Mouse (Mus musculus): ENCODE data around the gene Tent4b. TPM values are rescaled to one million over a fixed set of nuclear protein-coding genes. Genes with fewer than 3 reads are reported as not detected.
"Not testable (repeated sequence)": the region's sequence is repeated elsewhere in the genome, so short reads cannot be mapped to it uniquely, and the experiment has no call there.

Tent4b gene
- polyA plus RNA-seq (2012; rRNA removed), result 17.6 and 18.9 TPM in 2 replicates

DNA sequence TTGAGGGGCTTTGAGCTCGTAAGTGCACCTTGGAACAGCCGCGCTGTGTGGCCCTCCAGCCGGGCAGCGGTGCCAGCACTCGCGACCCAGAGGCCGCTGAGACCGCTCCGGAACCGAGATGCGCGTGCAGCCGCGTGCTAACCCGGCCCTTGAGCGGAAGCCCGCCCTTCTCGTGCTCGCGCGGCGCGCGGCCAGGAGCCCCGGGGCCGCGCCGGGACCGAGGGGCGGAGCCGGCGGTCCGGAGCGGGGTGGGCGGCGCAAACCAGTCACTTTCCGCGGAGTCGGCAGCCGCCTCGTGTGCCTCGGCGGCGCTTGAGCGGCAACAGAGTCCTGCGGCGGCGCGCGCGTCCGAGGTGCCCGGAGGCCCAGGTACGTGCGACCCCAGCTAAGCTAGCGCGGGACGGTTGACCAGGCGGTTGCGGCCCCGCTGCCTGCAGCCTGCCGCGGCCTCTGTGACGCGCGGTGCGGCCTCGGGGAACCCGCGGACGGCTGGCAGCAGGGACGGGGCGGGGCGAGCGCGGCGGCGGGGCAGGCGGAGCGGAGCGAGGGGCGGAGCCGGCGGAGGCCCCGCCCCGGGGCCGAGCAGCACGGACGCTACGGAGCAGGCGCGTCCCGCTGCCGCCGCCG is at the start of gene Tent4b:
Gene Tent4b, plus strand, starts transcription at position 269 of the 627 bp plus-strand sequence.
- DNase-seq (ENCODE audit: low spot score), result peak; percentile 94

GRCm38 (mm10) chr8:88150910-88151371 is 48.1 kb upstream of the Tent4b start:
- no peak for DNase-seq (ENCODE audit: low spot score)

- no peak for DNase-seq (ENCODE audit: low spot score)
Observed at GRCm38 (mm10) chr8:88160237-88160995, 38.6 kb upstream of the Tent4b start.

DNA sequence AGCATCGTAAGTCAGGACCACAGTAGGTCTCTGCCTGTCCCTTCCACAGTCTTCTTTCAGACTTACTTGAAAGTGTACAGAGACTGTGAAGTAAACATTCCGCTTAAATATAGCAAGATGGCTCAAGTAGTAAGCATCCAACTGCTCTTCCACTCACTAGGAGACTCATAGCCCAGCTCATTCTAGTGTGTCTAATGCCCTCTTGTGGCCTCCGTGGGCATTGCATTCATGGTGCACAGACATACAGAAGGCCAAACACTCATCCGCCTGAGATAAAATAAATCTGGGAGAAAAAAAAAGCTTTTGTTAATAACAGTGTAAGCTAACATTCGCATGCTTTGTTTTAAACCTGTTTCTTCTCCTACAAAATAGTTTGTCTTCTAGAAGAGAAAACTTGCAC is 37.6 kb upstream of the Tent4b start:
- peak; percentile 30 for DNase-seq (ENCODE audit: low spot score)

- no peak for DNase-seq (ENCODE audit: low spot score)
Observed at GRCm38 (mm10) chr8:88175264-88175663, 23.7 kb upstream of the Tent4b start.

DNA sequence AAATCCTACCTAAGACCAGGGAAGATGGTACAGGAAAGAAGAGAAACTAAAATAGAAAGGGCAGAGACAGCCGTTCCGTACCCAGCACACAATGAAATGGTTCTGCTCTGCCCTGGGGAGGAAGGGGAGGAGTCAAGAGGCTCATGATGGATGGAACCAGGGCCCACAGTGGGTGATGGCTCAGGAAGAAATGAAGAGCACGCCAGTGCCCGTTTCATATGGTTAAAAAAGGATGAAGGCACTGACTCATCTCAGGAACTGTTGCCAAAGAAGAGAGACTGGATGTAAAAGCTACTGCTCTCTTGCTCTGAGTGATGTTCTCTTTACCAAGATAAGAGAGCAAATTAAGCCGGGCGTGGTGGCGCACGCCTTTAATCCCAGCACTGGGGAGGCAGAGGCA is 21.7 kb upstream of the Tent4b start:
- no peak for DNase-seq (ENCODE audit: low spot score)

GRCm38 (mm10) chr8:88183121-88183520 is 15.9 kb upstream of the Tent4b start:
- DNase-seq (ENCODE audit: low spot score), result no peak

- no peak for DNase-seq (ENCODE audit: low spot score)
Observed at GRCm38 (mm10) chr8:88184914-88185313, 14.1 kb upstream of the Tent4b start.

GRCm38 (mm10) chr8:88185716-88186115 is 13.3 kb upstream of the Tent4b start:
- DNase-seq (ENCODE audit: low spot score), result no peak

GRCm38 (mm10) chr8:88197328-88197727 is 1.7 kb upstream of the Tent4b start:
- DNase-seq (ENCODE audit: low spot score), result no peak

- DNase-seq (ENCODE audit: low spot score), result no peak
Observed at GRCm38 (mm10) chr8:88198551-88198944, 465 bp upstream of the Tent4b start.

- peak; percentile 43 for DNase-seq (ENCODE audit: low spot score)
Observed at GRCm38 (mm10) chr8:88199700-88200601, 938 bp downstream of the Tent4b start.

- DNase-seq (ENCODE audit: low spot score), result no peak
Observed at GRCm38 (mm10) chr8:88200724-88201495, 1.9 kb downstream of the Tent4b start.

GRCm38 (mm10) chr8:88201641-88202040 is 2.6 kb downstream of the Tent4b start:
- no peak for DNase-seq (ENCODE audit: low spot score)

DNA sequence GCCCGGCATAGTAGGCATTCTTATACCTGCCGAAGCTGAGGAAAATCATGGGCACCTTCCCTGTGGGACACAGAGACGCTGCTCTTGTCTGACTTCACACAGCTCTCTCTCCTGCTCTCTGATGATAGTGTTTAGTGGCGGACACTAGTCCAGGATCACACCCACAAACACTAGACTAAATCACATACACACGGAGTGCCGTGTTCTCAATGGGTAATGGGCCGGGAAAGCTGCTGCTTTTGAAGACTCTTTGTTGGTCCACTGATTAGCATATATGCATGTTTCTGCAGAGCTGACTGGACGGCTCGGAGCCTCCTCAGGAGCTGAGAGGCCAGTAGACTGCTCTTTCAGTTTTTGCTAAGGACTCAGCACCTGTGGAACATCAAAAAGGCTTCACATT is 7.0 kb downstream of the Tent4b start:
- DNase-seq (ENCODE audit: low spot score), result no peak

GRCm38 (mm10) chr8:88207121-88207821 is 8.3 kb downstream of the Tent4b start:
- no peak for DNase-seq (ENCODE audit: low spot score)

GRCm38 (mm10) chr8:88209930-88210827 is 11.2 kb downstream of the Tent4b start:
- not testable (repeated sequence) for DNase-seq (ENCODE audit: low spot score)

DNA sequence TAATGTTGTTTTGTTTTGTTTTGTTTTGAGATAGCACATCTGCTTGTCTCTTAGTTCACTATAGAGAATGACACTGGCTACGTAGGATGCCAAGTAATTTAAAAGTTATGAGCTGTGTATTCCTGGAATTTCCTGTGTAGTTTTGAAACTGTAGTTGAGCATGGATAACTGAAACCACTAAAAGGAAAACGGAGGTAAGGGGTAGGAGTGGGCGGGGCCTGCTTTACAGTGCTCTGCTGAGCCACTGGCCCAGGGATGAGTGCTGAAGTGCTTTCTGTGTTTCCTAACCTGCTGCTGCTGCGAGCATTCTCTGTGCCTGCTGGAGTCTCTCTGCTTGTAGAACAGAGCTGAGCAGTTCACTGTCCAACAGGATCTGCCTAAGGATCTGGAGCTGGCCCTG is 22.3 kb downstream of the Tent4b start:
- DNase-seq (ENCODE audit: low spot score), result no peak

GRCm38 (mm10) chr8:88225358-88225757 is 26.3 kb downstream of the Tent4b start:
- DNase-seq (ENCODE audit: low spot score), result no peak

DNA sequence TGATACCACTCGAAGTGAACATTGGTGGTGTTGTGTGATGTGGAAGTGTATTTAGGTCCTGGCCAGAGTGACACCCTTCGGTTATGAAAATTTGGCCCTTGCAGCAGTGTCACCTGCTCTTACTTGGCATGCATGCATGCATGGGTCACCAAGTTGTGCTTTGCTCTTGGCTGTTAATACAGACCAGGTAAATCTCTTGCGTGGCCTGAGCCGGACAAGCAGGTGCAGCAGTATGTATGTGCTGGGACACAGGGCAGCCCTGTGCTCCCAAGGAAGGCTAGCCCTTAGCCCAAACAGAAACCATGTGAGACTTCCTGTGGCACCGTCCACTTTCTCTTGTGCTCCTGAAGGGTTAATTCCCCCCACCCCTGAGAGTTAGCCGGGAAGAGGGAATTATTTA is 28.8 kb downstream of the Tent4b start:
- no peak for DNase-seq (ENCODE audit: low spot score)

All from urinary bladder, adult 2 months (tissue).